Mouse (Mus musculus) CD8-positive naive resting alpha-beta T cell, adult 2 months (primary cell): ENCODE results near the gene Zscan20.
A peak's percentile ranks its signal among the peaks of the same experiment; 100 is the strongest.

Experiments used
- DNase-seq, 2 experiments: peaks; one replicate each; pipeline ENCODE4 v3.0.0; 2022; ENCODE audit warnings: low read depth in 2 of 2, low spot score in 2 of 2

Zscan20 gene

DNA sequence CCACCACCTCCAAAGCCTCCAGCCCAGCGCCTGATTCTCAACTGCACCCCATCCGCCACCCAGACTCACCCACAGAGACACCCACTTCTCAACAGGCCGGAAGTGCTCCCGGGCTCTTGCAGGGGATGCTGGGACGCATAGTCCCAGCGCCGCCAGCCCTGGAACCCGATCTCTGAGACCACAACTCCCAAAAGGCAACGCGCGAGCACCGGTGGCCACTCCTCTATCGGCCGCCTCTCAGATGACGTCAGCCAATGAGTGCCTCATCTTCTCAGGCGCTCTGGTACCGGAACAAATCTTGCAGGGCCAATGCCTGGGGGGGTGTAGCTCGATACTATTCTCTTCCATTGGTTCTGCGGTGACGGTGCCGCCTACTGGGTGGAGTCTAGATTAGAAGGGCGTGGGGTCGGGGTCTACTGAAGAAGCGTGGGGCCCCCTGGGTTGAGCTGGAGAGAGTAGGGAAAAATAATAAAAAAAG, at the start of gene Zscan20:
Gene Zscan20 (minus strand): TSS at position 174 of the 478 bp plus-strand sequence.
- peak; percentile 89 to 91 for DNase-seq

- no peak for DNase-seq
Observed at GRCm38 (mm10) chr4:128655446-128655845, 45.5 kb upstream of the Zscan20 start.

DNA sequence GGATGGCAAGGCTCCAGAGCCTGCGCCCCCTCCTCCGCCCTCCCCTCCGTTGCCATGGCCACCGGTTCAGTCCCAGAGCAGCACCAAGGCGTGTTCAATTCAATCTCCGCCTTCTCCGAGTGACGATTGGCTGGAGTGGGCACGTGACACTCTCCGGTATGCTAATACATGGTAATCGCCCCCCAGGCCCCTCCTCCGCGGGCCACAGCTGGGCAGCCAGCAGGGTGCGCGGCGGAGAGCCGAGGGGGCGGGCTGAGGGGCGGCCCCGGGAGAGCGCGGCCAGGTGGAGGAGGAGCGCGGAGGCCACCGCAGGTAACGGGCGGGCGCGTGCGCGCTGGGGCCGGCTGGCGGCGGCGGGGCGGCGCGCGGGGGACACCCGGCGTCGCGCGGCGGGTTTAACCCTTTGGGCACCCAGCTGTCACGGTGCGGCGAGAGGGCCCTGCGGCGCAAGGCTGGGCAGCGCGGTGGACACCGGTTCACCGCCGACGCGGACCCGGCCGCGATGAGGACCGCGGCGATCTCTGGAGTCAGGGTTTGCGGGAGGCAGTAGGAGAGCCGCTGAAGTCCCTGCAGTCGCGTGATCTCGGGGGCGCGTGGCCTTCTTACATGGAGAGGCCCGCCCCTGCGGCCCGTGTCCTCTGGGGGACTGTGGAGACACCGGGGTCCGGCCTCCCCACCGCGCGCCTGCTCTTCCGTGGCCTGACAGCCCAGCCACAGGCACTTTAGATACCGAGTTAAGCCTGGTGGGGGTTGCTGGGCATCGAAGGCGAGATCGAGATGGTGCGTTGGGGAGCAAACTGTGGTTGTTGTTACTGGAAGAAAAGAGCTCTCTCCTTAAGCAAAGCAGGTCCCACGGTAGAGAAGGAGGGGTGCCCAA, 44.8 kb upstream of the Zscan20 start, which contains the start of gene Phc2:
Gene Phc2 (plus strand): TSS at position 198 of the 877 bp plus-strand sequence.
- DNase-seq, result peak; percentile 91 to 92

DNA sequence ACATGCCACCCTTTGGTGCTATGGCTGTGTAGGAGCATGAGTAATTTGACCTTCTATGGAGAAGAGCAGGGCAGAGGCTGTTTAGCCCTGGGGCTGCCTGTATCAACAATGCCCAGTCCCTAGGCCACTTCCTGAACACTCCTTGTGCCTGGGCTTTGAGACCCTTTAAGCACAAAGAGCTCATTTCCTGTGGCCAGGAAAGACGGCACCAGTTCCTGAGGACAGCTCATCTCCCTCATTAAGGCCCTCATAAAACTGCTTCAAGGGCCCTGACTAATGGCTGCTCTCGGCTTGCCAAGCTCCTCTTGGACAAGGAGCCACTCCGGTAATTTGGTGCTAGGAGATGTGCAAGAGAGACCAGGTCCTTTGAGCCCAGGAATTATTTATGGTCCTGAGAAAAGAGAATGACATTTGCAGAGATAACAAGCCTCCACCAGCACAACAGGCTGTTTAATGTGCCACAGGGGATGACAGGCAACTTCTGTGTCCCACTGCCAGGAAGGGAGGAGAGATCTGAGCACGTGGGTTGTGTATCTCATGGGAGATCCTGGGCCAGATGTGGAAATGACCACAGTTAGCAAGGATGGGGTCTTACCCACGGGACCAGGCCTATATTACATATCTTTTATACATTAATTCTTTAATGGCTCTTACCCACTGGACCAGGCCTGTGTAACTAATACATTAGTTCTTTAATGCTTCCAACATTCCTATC, 42.8 kb upstream of the Zscan20 start:
- DNase-seq, result no peak

- no peak for DNase-seq
Observed at GRCm38 (mm10) chr4:128651530-128651929, 41.6 kb upstream of the Zscan20 start.

- no peak for DNase-seq
Observed at GRCm38 (mm10) chr4:128648567-128649255, 38.8 kb upstream of the Zscan20 start.

- DNase-seq, result no peak
Observed at GRCm38 (mm10) chr4:128646762-128647161, 36.9 kb upstream of the Zscan20 start.

- DNase-seq, result no peak
Observed at GRCm38 (mm10) chr4:128645896-128646295, 36.0 kb upstream of the Zscan20 start.

GRCm38 (mm10) chr4:128641766-128642717, 32.1 kb upstream of the Zscan20 start:
- DNase-seq, result no peak

GRCm38 (mm10) chr4:128638265-128638923, 28.5 kb upstream of the Zscan20 start:
- no peak for DNase-seq

DNA sequence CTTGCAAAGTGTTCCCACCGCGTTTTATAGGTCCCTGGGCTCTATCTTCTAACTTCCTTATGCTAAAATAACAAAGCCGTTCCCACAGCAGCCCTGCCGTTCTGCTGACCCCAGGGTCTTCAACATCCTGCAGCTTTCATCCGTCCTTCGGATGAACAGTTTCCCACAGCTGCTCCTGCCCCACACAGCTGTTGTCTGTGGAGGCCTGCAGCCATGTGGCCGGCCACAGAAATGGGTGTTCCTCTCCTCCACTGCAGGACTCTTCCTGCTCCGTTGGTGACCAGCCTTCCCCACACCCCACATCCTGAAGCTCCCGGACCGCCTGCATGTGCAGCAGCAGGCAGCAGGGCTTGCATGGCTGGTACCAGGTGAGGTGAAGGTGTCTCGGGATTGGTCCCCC, 27.4 kb upstream of the Zscan20 start:
- no peak for DNase-seq

- DNase-seq, result no peak
Observed at GRCm38 (mm10) chr4:128635894-128636585, 26.1 kb upstream of the Zscan20 start.

DNA sequence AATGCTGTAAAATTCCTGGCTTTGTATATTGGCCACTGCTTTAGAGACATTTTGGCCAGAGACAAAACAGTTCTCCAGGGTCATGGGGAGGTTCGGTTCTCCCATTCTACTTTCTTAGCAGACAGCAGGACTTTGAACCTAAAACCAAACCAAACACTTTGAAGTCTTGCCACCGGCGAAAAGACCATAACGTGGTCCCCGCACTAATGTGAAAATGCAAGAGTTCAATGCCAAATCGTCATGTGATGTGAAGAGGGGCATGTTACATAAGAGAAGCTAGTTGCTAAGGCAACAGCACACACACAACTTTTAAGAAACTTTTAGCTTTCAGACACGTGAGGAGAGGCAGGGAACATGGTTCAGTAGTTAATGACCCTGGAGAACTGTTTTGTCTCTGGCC, 25.6 kb upstream of the Zscan20 start:
- DNase-seq, result no peak

- DNase-seq, result no peak
Observed at GRCm38 (mm10) chr4:128621109-128621508, 11.2 kb upstream of the Zscan20 start.

GRCm38 (mm10) chr4:128620572-128620971, 10.7 kb upstream of the Zscan20 start:
- no peak for DNase-seq

DNA sequence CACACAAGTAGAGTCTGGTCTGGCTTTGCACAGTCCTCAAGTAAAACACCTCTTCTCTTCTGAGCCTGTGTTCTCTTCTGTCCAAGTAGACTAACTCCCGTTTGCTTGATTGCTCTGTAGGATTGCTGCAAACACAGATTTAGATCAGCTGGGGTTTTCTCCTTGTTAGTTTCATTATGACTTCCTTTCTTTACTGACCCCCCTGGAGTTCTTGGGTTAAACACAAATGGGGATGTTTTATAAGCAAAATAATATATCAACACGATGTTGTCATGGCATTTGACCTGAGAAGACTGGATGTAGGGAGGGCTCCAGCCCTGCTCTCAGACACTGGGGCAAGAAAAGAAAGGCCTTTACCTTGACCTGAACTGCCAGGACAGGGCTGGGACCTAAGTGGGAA, 9.1 kb upstream of the Zscan20 start:
- DNase-seq, result no peak

DNA sequence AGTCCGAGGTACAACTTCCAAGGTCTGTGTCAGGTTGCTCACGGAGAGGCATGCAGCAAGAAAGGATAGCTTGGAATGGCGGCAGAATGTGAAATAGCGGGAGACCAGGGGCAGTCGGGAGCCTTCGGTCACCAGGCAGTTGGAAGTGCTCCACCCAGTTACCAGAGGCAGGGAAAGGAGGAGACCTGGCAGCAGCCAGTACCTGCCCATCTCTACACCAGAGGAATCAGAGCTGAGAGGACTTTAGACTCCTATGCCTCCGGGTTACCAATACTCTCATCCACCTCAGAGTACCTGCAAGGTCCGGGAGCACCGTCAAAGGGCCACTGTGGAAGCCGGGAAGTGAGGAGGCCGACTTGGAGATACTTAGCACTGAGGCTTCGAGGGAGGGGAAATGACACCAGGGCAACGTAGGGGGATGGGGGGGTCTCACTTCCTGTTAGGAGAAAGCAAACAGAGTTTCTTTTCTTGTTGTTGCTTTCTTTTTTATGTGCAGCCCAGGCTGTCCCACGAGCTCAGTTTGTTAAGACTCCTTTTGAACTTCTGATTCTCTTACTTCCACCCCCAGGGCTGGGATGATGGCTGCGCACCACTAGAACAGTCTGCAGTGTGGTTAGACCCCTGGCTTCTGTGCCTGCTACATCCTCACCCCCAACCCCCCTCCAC, 8.5 kb upstream of the Zscan20 start, which contains the start of gene Tlr12:
Gene Tlr12 (minus strand): TSS at position 374 of the 666 bp plus-strand sequence.
- DNase-seq, result peak; percentile 46 to 67

DNA sequence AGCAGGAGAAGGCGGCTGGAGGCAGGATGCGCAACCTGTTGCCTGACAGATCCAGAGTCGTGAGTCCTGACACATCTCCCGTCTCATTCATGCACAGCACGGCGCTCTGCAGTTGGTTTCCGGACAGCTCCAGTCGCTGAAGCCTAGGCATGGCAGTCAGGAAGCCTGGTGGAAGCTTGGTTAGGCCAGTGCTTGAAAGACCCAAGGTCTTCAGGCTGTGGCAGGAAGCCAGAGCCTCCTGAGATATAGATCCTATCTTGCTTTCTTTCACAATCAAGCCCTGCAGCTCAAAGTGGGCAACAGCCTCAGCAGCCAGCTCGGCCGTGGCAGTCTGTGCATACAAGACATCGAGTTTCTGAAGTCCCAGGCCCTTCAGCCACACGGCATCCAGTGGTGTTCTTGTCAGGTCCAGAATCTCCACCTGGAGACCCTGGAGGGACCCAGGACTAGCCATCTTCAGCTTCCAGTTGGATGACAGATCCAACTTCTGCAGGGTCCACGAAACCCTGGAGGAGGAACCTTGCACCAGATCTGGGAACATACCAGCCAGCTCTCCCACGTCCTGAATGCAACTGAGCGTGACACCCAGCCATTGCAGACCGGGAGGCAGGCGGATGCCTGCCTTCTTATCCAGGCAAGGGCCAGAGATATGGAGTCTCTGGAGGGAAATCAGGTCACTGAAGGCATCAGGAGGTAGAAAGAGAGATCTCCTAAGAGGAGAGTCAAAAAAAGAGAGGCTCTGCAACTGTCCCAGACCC, 7.6 kb upstream of the Zscan20 start:
- DNase-seq, result peak in 1 of 2 experiments; percentile 24
